Mouse (Mus musculus) central nervous system, embryonic 18 days (tissue): Measurements from ENCODE around the gene Stxbp2. TPM values are rescaled to one million over a fixed set of nuclear protein-coding genes. Genes with fewer than 3 reads are reported as not detected.

Source experiments
- polyA plus RNA-seq: library from polyadenylated mRNA; depleted of rRNA; stranded (reverse); fragments of >200 nt; gene quantifications from 2 replicates; pipeline ENCODE4 v1.2.3, GENCODE M21; 2012; rRNA removed

Gene Stxbp2
- 209 and 221 TPM in 2 replicates for polyA plus RNA-seq

GRCm38 (mm10) chr8:3630647-3631477, at the start of gene Stxbp2:
Gene Stxbp2 (plus strand): TSS chr8:3630955.

GRCm38 (mm10) chr8:3586993-3587390, 43.8 kb upstream of the Stxbp2 start, which contains the start of gene Camsap3:
Gene Camsap3 (plus strand): TSS chr8:3587293.

GRCm38 (mm10) chr8:3621199-3621970, 9.4 kb upstream of the Stxbp2 start, which contains the start of the genes Xab2 and Pet100:
Gene Xab2 (minus strand): TSS chr8:3621316.
Gene Pet100 (plus strand): TSS chr8:3621548.

GRCm38 (mm10) chr8:3625445-3625844, 5.3 kb upstream of the Stxbp2 start, which contains the start of gene Pcp2:
Gene Pcp2 (minus strand): TSS chr8:3625545.

GRCm38 (mm10) chr8:3655526-3655925, 24.8 kb downstream of the Stxbp2 start, which contains the start of gene Retn:
Gene Retn (plus strand): TSS chr8:3655770.

GRCm38 (mm10) chr8:3665507-3665906, 34.8 kb downstream of the Stxbp2 start, which contains the start of gene Mcemp1:
Gene Mcemp1 (plus strand): TSS chr8:3665754.

GRCm38 (mm10) chr8:3671980-3672491, 41.3 kb downstream of the Stxbp2 start, which contains the start of gene Fcor:
Gene Fcor (minus strand): TSS chr8:3672362.

GRCm38 (mm10) chr8:3676131-3676992, 45.6 kb downstream of the Stxbp2 start, which contains the start of gene Trappc5:
Gene Trappc5 (plus strand): TSS chr8:3676299.

Other genes with a start within 250 kb of the Stxbp2 start
- gene Arhgef18, start 237.9 kb upstream of the Stxbp2 start, polyA plus RNA-seq: 27.8 and 29.3 TPM in 2 replicates
- 2.4 and 2.9 TPM in 2 replicates for gene Pex11g, start 163.3 kb upstream of the Stxbp2 start, polyA plus RNA-seq
- 0.58 and 0.62 TPM in 2 replicates for gene Tex45, start 160.1 kb upstream of the Stxbp2 start, polyA plus RNA-seq
- gene Zfp358, start 137.8 kb upstream of the Stxbp2 start, polyA plus RNA-seq: 74.2 and 92.5 TPM in 2 replicates
- 236 and 248 TPM in 2 replicates for gene Mcoln1, start 130.5 kb upstream of the Stxbp2 start, polyA plus RNA-seq
- gene Pnpla6, start 115.6 kb upstream of the Stxbp2 start, polyA plus RNA-seq: 59.1 and 61.3 TPM in 2 replicates
- 0.26 and 0.55 TPM in 2 replicates for gene C330021F23Rik, start 63.0 kb upstream of the Stxbp2 start, polyA plus RNA-seq
- 72.3 and 75.4 TPM in 2 replicates for gene Camsap3, start 43.7 kb upstream of the Stxbp2 start, polyA plus RNA-seq
- gene Xab2, start 9.6 kb upstream of the Stxbp2 start, polyA plus RNA-seq: 63.3 and 64.9 TPM in 2 replicates
- 49.0 and 56.9 TPM in 2 replicates for gene Pet100, start 9.4 kb upstream of the Stxbp2 start, polyA plus RNA-seq
- 1.1 and 17.6 TPM in 2 replicates for gene Pcp2, start 5.4 kb upstream of the Stxbp2 start, polyA plus RNA-seq
- gene Retn, start 24.8 kb downstream of the Stxbp2 start, polyA plus RNA-seq: 0.95 and 1.3 TPM in 2 replicates
- 0.27 and 0.28 TPM in 2 replicates for gene Mcemp1, start 34.8 kb downstream of the Stxbp2 start, polyA plus RNA-seq
- gene Fcor, start 41.4 kb downstream of the Stxbp2 start, polyA plus RNA-seq: 11.2 and 13.3 TPM in 2 replicates
- 61.4 and 63.1 TPM in 2 replicates for gene Trappc5, start 45.3 kb downstream of the Stxbp2 start, polyA plus RNA-seq
- 0.03 TPM in 1 of 2 replicates, not detected in the other for gene Fcer2a, start 63.2 kb downstream of the Stxbp2 start, polyA plus RNA-seq
- not detected in 2 replicates for gene Clec4g, start 89.7 kb downstream of the Stxbp2 start, polyA plus RNA-seq
- gene Cd209a, start 118.0 kb downstream of the Stxbp2 start, polyA plus RNA-seq: 0.03 TPM in 1 of 2 replicates, not detected in the other
- not detected in 2 replicates for gene Cd209e, start 223.4 kb downstream of the Stxbp2 start, polyA plus RNA-seq
- gene Cd209d, start 247.6 kb downstream of the Stxbp2 start, polyA plus RNA-seq: not detected in 2 replicates